Mouse (Mus musculus): Measurements from ENCODE around the gene Pfn1.

GRCm38 (mm10) chr11:70647716-70648420 is 6.6 kb downstream of the Pfn1 start:
- TF ChIP-seq POLR2A (IDR thresholded peaks at IDR 0.05; ENCODE audit: control insufficient read depth, low read depth, low read length) (no peak; the same call in 1 of the 2 replicates), CTCF (IDR thresholded peaks at IDR 0.05; ENCODE audit: control insufficient read depth, insufficient read depth, insufficient replicate concordance, low read depth, low read length) (no peak)
